Mouse (Mus musculus) thymus, postnatal 0 days (tissue): ENCODE data around the gene Ajm1. TPM values are rescaled to one million over a fixed set of nuclear protein-coding genes. Genes with fewer than 3 reads are reported as not detected.

ENCODE experiments used
- DNase-seq: peaks from one replicate; pipeline ENCODE4 v3.0.0-alpha.2; 2015; ENCODE audit warnings: low spot score
- polyA plus RNA-seq: library from polyadenylated mRNA; unstranded; fragments of >200 nt; fragmentation: Nextera tagmentation; extraction: Ambion mirVana; gene quantifications from 2 replicates; pipeline ENCODE4 v1.2.1, GENCODE M21; 2015

Ajm1 gene
- polyA plus RNA-seq, 1 experiment from 2014 or later, result 0.04 TPM

GRCm38 (mm10) chr2:25584152-25584551 lies 2.6 kb upstream of the Ajm1 start:
- no peak for DNase-seq

DNA sequence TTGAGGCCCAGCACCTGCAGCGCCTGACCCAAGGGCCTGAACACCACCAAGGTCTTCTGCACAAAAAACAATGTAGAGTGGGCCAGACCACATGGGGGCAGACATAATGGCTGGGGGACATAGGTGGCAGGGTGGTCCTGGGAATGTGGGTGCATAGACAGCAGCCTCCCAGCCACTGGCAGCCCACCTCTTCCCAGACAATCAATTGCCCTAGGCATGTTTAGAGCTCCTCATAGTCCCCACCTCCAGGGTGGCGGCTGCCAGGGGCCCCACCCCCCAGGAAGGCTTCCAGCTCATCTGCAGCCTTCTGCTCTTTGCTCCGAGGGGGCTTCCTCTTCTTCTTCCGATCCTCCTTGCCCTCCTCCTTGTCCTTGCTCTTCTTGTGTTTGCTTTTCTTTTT lies 2.0 kb upstream of the Ajm1 start:
- no peak for DNase-seq

DNA sequence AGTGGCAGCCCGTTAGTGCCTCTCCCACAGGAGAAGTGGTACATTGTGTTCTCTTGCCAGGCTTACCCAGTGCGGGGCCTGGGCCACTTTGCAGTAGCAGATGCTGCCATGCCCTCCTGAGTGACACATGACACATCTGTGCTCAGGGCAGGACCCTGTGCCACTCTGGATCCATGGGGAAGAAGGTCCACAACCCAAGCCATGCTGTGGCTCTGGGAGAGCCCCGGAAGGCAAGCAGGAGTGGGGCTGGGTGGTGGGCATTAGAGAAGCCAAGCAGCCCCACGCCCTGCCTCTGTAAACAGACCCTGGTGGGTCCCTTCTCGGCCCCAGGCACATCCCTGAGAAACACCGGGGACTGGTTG lies 1.5 kb upstream of the Ajm1 start:
- DNase-seq, result no peak

- DNase-seq, result peak; percentile 13
Observed at GRCm38 (mm10) chr2:25582466-25583119, 1.0 kb upstream of the Ajm1 start.

DNA sequence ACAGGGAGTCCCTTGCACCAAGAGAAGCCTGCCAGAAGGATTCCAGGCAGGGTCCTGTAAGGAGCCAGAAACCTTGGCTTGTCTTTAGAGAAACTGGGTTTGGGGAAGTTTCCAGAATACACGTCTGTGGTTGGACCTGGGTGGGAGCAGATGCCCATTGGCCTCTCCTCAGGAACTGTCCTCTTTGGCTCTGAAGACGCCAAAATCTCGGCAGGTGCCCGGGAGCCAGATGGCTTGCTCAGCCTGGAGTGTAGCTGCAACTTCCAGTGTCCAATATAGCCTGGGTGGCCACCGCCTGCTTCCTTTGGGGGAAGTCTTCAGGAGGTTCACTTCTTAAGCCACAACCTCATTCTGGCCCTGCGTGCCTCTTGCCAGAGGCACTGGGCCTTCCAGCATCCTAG lies 344 bp upstream of the Ajm1 start:
- no peak for DNase-seq

- no peak for DNase-seq
Observed at GRCm38 (mm10) chr2:25580621-25581101, 896 bp downstream of the Ajm1 start.

DNA sequence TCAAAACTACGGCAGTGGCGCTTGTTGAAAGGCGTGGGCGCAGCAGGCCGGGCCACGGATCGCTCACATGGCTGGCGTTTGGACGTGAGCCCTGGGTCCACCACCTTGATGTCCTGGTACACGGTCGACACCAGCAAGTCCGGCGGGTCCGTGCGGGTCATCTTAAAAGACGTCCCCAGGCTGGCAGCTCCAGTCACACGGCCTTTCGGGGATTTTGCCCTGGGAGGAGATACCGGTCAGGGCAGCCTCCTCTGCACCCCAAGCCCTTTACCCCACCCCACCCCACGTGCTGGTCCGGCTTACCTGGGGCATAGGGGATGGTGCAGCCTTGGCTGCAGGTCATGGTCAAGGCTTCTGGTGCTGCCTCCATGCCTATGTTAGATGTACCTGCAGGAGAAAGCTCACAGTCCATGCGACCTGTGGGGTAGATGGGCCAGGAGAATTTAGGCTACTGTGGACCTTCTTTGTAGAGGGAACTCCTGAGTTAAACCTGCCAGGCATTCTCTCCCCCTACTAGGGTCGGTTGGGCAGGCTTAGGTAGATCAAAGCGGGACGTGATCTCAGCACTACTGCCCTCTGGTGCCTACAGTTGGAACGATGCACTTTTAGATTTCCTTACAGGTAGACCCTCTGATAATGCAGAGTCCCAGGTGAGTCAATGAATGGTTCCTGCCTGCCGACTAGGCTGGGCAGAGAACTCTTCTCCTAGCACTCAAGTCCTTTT lies 1.7 kb downstream of the Ajm1 start:
- DNase-seq, result peak; percentile 69

GRCm38 (mm10) chr2:25578796-25579736 lies 2.5 kb downstream of the Ajm1 start:
- peak; percentile 12 for DNase-seq

GRCm38 (mm10) chr2:25577951-25578795 lies 3.4 kb downstream of the Ajm1 start:
- no peak for DNase-seq

DNA sequence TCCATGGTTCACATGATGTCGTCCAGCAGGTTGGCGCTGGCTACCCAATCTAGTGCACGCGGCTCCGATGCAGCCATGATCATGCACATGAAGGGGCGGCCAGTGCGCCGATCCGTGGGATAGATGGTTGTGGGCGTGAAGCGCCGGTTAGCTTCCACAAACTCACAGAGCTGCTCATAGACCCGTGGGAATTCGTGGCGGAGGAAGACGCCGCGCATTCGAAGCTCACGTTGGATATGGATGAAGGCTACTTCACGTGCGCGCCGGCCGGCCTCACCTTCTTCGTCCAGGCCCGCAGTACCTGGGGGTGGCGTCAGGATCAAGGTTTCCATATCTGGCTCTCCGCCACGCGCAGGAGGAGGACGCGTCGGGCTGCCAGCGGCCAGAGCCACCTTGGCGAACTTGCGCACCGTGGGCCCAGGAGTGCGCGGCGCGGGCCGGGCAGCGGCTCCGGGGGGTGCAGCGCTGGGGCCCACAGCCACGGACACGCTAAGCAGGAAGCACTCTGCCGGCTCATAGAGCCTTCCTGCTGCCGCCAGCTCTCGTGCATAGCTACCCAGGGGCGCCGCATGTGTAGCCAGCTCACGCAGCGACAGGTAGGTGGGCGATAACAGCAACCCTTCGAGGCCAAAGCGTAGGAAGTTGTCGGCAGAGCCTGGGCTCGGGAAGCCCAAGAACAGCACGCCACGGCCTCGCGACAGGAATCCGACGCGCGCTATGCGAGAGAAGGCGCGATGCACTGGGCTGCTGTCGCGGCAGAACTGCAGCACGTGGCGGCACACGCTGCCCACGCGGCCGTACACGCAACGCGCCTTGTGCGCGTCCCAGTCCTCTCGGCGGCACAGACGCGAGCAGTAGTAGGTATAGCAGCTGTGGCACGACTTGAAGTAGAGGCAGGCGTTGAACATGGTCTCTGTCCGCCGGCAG lies 4.3 kb downstream of the Ajm1 start:
- peak; percentile 34 for DNase-seq

- DNase-seq, result no peak
Observed at GRCm38 (mm10) chr2:25576028-25576850, 5.3 kb downstream of the Ajm1 start.

DNA sequence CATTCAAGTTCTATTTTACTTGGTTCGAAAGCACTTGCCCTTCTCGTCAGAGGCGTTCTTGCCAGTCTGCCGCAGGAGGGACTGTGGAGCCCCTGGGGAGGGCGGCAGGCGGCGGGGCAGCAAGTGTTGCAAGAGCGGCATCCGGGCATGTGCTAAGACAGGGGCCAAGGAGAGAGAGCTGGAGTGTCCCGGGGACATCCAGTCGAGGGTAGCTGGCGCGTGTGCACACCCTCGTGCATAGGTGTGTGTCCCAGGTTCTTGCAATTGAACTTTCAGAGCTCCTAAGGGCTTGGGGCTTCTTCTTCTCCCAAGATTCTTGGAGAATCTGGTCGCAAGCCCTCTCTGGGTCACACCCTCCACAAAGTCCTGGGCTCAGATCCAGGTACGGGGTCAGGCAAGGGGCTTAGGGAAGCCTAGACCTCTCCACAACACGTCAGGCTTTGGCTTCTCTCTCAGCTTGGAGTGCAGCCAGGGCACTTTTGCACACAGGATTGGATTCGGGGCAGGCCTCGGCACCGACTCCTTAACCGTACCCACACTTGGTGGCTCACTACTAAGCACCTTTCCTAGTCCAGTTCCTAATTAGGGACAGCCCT lies 6.0 kb downstream of the Ajm1 start:
- DNase-seq, result peak; percentile 70

DNA sequence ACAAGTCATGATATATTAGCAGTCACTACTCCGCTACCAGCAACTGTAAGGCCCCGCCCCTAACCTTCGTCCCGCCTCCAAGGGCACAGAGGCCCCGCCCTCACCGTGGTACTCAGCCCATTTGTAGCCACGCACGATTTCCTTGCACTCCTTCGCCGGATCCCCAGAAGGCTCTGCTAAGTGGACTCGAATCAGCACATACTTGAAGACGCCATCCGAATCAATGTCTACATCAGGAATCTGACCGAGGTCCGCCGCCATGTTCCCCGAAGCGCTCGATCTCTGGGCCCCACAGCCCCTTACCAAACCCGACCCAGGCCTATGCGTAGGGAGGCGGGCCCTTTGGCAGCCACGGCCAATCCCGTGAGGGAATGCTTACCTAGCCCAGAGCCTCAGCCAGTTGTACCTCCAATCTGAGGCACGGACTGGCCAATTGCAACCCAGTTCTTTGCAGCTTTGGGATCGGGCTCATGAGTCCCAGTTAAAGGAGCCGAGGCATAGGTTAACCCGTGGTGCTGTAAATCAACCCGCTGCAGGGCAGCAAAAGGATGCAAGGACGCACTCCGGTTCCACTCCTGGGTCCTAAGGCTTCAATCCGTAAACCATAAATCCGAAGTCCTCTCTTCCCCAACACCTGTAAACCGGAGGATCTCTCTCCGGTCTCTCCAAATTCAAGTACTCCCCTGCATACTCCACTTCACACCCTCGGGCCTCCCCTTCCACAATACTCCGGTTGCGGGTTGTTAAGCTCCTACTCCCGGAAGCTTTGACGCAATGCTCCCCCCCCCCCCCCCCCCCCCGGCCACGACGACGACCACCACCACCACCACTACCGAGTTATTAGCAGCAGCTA lies 6.8 kb downstream of the Ajm1 start, which contains the start of the genes Mamdc4 and Phpt1:
Gene Mamdc4, minus strand, starts transcription at position 267 of the 853 bp plus-strand sequence.
Gene Phpt1, minus strand, starts transcription at position 646 of the 853 bp plus-strand sequence.
- DNase-seq, result peak; percentile 98

DNA sequence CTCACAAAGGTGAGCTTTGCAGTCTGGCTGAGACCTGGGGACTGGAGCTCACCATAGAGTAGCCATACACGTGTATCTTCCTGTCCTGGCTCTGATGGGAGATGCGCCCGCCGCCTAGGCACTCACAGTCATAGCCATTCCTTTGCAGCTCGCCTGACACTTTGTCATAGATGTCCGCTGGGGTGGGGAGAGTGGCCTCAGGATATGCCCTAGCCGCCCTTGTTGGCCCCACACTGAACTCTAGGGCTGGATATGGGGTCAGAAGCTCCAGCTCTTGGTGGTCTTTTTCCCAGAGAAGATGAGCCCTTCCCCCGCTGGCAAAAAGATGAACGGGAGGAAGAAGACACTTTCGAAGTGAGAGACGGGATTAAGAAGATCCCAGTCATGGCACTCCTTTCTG lies 7.4 kb downstream of the Ajm1 start:
- DNase-seq, result no peak

DNA sequence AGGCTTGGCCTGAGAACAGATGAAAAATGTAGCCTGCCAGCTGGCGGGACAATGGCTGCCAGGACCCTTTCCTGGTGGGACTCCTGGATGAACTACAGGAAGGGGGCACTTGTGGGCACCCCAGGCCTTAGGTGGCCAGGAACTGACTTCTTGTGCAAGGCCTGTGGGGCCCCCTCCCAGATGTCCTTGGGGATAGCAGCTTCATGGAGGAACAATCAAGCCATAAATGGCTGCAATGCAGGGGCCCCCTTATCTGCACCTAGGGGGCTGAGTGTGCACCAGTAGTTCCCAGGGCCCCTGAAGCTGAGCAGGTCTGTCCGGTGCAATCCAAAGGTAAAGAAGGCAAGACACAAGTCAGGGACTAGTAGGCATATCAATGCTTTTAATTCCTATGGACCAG lies 8.5 kb downstream of the Ajm1 start:
- DNase-seq, result no peak

DNA sequence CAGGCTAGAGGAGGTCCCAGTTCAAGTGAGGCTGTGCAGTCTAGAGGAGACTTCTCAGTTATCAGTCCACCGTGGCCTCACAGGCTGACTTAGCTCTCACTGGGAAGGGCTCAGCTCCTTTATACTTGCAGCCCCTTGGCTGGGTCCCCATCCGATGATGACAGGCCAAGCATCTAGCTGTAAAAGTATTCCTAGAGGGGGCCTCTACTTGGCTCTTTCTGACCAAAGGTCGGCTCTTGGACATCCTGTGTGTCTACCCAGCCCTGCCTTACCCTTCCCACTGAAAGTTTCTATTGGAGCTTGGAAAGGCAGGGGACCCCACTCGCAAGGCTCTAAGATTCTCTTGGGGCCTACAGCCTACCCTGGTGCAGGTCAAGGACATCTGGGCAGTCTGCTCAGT lies 10.3 kb downstream of the Ajm1 start:
- DNase-seq, result no peak

- DNase-seq, result no peak
Observed at GRCm38 (mm10) chr2:25569323-25569722, 12.2 kb downstream of the Ajm1 start.
